Mouse (Mus musculus): ENCODE results near the gene Tcam1.
"Not testable (repeated sequence)": the region's sequence is repeated elsewhere in the genome, so short reads cannot be mapped to it uniquely, and the experiment has no call there.

Gene Tcam1

DNA sequence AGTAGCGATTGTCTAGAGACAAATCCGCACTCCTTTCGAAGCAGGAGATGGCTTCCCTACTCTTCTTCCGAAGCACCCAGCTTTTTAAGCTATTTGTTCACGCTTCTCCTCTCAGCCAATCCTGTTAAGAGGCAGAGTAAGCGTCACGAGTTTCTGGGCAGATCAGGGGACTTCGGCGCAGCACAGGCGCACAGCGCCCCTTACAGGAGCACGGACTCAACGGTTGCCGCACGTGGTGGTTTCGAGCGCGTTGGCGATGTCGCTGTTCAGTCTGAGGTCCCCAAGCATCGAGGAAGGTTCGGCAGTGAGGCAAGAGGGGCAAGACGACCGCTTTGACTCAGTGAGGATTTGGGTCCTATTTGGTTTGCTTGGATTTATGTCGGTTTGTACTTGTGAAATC, at the start of gene Tcam1:
Gene Tcam1, plus strand, starts transcription at position 219 of the 400 bp plus-strand sequence.
- peak; percentile 79 for ATAC-seq (ENCODE audit: low TSS enrichment)

DNA sequence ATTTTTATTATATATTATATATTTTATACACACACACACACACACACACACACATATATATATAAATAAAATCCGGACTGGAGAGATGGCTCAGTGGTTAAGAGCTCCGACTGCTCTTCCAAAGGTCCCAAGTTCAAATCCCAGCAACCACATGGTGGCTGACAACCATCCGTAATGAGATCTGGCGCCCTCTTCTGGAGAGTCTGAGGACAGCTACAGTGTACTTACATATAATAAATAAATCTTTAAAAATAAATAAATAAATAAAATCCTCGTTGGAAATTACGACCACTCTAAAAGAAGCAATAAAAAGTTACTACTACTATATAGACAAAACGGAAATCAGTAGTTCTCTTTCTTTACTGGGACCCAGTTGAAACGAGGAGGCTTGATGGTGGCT, 42.5 kb upstream of the Tcam1 start:
- ATAC-seq (ENCODE audit: low TSS enrichment) = not testable (repeated sequence)

DNA sequence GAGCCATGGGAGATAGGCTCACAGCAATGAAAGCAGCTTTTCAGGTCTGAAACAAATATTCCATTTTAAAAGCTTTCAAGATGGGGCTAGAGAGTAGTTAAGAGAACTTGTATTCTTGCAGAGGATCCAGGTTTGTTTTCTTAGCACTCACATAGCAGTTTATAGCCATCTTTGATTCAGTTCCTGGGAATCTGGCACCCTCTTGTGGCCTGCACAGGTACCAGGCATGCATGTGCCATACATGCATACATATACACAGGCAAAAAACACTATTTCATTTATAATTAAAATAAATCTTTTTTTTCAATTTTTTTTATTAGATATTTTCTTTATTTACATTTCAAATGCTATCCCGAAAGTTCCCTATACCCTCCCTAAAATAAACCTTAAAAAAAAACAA, 29.6 kb upstream of the Tcam1 start:
- no peak for ATAC-seq (ENCODE audit: low TSS enrichment)

DNA sequence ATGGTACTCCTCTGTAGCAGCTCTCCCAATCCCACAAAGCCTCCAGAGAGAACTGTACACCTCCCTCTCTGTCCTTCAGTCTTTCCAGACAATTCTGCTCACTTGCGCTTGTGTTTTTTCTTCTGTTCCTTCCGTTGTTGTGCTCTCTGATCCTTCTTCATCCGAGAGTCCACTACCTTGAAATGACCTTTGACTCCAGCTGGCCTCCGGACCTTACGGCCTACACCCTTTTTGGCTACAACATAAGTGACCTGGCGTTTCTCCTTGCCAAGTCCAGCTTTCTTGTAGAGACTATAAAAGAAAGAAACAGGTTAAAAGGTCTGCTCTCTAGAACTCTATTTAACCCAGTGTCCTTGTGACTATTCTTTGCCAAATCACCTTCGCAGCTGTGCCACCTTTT, 27.1 kb upstream of the Tcam1 start:
- ATAC-seq (ENCODE audit: low TSS enrichment) = no peak

DNA sequence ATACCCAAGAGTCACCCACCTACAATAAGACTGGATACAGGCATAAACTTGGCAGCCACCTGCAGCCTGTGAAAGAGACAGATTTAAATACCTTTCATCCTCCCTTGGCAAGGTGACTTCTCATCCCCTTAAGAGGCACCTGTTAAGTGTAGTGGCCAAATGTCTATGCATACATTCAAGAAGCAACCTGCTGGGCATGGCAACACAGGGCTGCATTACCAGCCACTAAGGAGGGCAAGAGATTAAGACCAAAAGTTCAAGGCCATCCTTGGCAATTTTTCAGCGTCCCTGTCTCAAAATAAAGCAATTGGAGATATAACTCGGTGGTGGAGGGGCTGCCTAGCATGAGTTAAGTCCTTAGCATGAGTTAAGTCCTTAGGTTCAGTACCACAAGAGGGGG, 21.7 kb upstream of the Tcam1 start:
- no peak for ATAC-seq (ENCODE audit: low TSS enrichment)

DNA sequence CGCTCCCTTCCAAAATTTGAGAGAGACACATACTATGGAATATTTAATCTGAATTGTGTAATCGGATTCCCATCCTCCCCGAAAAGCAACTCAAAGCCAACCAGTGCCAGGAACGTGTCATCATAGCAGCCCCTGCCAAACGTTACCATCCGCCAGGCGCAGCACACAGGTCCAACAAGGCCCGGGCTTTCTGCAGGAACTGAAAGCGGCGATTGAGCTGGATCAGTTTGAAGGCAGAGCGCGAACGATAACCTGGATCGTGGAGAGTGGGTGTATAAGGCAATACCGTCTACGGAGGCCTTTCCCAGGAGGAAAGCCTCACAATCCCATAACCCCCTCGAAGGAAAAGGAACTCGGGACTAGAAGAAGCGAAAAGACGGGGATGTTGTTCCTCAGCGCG, 21.3 kb upstream of the Tcam1 start:
- ATAC-seq (ENCODE audit: low TSS enrichment) = peak; percentile 0; the same call in 1 of the 2 replicates

DNA sequence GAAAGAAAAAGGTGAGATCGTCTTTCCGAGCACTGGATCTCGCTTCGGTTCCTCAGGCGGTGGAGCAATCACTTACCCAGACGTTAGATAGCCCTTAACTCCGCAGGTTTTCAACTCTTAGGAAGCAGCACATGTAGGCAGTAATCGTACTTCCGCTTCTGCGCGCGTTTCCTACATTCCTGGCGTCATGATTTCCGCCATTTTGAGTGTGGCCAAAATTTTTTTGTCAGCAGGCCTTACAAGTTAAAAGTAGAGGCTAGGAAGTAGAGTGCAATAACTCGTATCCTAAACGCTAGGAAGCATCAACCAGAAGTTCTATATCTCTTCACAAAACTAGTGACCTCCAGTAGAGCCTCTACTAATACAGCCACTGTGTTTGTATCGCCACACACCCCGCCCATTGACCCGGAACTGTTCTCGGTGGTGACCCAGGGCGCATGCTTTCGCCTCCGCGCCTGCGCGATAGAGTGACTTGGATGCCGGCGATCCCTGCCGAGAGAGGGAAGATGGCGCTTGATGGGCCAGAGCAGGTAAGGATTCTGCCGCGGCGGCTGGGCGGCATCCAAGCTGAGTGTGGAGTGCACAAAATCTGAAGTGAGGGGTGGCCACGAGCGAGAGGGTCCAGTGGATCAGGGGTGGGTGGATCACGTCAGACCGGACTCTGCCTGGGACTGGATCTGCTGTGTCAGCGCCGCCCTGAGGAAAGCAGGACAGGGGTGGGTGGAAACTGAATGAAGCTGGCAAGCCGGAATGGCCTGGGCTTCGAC, 20.6 kb upstream of the Tcam1 start, which contains the start of the genes Ftsj3 and Psmc5:
Gene Ftsj3, minus strand, starts transcription at position 395 of the 767 bp plus-strand sequence.
Gene Psmc5, plus strand, starts transcription at position 470 of the 767 bp plus-strand sequence.
- peak; percentile 91 for ATAC-seq (ENCODE audit: low TSS enrichment)

DNA sequence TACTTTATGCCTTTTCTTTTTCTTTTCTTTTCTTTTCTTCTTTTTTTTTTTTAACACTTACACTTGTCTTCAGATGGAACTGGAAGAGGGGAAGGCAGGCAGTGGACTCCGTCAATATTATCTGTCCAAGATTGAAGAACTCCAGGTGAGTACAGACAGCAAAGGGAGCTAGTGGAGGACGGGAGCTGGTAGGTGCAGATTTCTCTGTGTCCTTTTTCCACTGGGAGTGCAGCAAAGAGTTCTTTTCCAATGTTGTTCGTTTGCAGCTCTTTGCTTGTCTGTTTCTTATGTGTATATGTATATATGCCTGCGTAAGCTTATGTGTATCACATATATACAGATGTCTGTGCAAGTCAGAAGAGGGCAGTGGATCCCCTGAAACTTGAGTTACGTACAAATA, 19.7 kb upstream of the Tcam1 start:
- ATAC-seq (ENCODE audit: low TSS enrichment) = no peak

DNA sequence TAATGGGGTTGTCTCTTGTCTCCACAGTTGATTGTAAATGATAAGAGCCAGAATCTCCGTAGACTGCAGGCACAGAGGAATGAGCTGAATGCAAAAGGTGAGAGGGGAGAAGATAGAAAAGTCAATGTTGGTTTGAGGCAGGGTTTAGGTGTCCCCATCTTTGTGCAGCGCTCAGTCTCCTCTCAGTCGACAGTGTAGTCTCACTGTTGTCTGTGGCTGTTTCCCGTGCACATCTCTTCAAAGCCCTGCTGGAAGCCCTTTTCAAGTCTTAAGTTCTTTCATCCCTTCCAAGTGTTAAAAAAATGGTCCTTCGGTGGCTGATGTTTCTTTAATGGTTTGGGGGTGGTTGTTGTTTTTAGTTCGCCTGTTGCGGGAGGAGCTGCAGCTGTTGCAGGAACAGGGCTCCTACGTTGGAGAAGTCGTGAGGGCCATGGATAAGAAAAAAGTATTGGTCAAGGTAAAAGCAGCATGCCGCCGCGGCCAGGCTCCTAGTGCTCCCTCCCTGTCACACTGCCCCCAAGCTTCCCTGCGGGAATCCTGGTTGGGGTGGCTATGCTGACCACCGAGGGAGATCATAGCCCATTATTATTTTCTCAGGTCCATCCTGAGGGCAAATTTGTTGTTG, 15.5 kb upstream of the Tcam1 start:
- no peak for ATAC-seq (ENCODE audit: low TSS enrichment)

DNA sequence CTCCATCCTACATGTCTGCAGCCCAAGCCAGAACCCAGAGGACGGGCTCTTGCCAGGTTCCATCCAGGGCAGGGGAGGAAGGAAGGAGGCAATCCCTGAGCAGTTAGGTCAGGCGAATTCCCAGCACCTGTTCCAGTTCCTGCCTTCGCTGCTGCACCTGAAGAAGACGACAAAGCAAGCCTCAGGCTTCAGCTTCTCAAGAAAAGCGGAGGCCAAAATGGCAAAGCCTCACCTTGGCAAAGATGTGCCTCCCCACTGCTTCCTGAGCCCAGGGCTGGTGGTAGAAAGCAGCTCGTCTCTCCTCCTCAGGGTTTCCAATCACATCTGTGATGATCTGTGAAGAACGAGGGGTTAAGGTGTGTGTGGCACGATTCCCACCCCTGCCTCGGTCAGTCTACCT, 12.5 kb upstream of the Tcam1 start:
- ATAC-seq (ENCODE audit: low TSS enrichment) = no peak

DNA sequence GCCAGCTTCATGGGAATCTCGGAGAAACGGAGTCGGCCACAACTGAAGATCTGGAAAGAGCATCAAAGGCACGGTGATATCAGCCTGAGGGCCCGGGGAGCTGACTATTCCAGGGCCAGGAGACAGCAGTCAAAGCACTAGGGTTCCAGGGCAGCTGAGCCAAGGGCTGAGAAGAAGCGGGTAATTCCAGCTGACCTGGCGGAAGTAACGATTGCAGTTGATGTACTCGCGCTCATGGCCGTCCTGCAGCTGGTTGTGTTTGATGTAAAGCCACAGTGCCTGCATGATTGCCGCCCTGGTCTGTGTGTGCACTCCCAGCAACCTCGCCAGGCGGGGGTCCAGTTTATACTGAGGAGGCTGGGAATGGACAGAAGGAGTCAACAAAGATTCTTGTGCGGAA, 11.5 kb upstream of the Tcam1 start:
- no peak for ATAC-seq (ENCODE audit: low TSS enrichment)

DNA sequence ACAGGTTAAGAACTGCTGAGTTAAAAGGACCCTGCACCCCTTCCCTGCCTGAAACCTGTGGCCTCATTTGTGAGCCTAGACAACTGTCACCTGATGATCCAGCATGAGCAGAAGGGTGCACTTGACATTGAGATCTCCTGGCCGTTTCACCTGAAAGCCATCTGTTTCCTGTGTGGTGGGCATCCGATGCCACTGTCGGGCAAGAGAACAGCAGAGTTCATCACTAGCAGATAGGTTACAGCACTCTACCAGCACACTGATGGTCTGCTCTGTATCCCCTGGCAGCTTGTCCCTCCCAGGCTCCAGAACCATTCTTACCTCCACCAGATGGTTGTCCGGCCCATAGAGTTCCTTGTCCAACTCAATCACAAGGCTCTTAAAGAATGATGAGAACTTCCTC, 10.9 kb upstream of the Tcam1 start:
- ATAC-seq (ENCODE audit: low TSS enrichment) = no peak

DNA sequence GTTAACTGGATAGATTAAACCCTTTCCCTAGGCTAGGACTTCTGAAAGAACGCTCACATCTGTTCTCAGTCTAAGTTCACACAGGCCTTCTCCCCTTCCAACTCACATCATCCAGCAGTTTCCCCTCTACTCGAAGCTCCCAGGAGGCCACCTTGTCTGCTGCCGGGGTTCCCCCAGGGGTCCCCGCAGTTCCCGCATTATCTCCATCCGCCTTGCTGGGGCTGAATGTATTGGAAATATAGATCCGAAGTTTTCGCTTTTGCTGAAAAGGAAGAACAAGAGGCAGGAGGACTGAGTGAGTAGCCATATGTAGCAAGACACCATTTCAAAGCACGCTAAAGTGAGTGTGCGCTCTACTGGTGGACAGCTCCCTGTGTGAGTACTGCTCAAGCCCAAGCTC, 10.0 kb upstream of the Tcam1 start:
- ATAC-seq (ENCODE audit: low TSS enrichment) = no peak

DNA sequence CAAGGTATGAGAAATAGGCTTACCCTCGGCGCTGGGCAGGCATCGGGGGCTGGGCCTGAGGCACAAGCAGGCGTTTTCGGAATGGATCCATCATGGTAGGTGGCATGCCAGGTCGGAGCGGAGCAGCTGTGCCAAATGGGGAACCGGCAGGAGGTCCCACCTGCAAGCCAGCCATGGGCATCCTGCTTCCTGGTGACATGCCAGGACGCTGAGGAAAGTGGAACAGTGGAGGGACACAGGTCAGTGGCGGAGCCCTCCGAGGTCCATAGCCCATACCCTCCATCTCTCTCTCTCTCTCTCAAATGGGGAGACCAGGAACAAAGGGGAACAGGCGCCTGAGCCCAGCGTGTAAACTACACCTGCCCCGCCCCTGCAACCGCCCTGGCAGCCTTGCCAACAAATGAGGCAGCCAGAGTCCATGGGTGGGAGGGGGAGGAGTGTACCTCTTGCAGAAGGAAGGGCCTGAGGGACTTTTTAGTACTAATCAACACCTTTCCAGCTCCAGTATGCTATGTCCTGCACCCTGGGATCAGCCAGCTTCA, 9.1 kb upstream of the Tcam1 start:
- no peak for ATAC-seq (ENCODE audit: low TSS enrichment)

DNA sequence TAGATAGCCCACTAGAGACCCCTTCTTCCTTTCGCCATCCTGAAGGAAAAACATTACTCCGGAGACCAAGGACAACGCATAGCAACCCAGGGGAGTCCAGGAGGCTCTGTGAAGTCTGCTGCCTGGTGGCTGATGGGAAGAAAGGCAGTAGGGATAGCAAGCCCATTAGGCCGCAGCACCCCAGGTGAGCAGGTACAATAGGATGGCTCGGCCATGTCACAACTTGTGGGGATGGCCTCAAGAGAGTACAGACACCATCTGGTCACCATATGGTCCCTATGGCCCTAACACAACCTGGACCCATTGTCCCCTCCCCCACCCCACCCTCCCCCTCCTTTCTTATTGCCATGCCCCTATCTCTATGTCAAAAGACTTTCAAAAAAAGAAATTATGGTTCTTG, 8.6 kb upstream of the Tcam1 start:
- ATAC-seq (ENCODE audit: low TSS enrichment) = no peak

DNA sequence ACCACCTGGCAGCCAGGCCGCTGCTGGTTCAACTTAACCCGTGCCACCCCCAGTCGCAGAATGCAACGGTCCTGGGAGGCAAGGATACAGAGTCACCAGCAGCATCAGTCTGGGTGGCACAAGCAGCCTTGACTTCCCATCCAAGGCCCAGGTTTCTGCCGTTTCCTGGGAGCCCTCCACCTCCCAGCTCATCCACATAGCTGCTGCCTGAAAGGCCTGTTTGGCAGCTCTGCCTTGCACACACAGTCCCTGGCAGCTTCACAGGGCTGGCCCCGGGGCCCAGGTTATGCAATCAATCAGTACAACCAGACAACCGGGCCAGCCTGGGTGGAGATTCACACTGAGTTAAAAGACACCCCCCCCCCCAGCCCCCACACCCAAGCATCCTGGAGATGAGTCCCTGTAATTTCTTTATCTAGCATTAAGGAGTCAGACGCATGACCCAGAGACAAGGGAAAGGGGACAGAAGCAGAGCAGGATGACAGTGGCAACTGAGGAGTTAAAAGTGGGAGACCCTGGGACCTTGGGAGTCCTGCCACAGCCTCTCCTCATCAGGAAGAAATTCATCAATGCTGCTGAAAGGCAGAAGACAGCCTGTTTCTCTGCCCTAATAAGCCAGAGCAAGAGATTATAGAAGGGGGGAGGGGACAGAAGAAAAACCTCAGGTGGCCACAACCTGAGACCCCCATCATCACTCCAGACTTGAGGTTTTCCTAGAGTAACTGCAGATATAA, 8.0 kb upstream of the Tcam1 start:
- ATAC-seq (ENCODE audit: low TSS enrichment) = peak; percentile 26; the same call in 1 of the 2 replicates

DNA sequence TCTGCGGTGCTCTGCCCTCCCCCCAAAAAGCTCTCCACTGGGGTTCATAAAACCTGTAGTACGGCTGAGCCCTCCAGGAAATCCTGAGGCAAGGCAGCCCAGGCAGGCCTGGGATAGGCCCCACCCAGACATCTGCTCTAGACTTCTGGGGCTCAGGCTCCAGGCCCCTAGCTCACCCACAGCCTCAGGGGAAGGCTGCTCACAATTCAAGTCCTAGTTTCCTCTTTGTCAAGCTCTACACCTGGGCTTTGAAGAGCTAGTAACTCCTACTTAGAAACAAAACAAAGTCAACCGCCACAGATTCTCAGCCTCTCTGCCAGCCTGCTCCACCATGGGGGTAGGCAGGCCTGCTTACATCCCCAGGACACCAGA, 7.4 kb upstream of the Tcam1 start:
- no peak for ATAC-seq (ENCODE audit: low TSS enrichment)

DNA sequence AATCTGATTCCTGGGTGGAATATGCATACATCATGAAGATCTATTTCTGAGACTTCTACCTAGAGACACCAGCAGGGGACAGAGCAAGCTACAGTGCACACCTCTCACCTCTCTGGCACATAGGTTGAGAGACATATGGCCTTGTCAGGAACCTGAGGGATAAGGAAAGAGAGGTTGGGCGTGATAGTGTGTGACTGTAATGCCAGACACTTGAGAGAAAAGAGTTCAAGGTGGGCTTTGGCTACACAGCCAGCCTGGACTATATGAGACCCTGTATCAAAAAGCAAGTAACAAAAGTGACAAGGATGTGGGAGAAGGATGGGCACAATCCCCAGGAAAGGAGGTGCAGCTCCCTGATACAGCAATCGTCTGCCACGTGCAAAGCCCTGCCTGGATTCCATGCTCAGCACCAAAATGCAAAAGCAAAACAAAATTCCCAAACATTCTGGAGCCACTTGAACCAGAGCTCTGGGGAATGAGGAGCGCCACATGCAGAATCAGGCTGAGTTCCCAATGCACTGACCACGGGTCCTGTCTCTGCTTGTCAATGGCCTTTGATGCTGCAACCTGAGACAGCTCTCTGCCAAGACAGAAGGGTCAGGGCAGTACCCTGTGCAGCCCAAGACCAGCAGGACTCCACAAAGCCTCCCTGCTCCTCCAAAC, 5.2 kb upstream of the Tcam1 start:
- ATAC-seq (ENCODE audit: low TSS enrichment) = no peak

DNA sequence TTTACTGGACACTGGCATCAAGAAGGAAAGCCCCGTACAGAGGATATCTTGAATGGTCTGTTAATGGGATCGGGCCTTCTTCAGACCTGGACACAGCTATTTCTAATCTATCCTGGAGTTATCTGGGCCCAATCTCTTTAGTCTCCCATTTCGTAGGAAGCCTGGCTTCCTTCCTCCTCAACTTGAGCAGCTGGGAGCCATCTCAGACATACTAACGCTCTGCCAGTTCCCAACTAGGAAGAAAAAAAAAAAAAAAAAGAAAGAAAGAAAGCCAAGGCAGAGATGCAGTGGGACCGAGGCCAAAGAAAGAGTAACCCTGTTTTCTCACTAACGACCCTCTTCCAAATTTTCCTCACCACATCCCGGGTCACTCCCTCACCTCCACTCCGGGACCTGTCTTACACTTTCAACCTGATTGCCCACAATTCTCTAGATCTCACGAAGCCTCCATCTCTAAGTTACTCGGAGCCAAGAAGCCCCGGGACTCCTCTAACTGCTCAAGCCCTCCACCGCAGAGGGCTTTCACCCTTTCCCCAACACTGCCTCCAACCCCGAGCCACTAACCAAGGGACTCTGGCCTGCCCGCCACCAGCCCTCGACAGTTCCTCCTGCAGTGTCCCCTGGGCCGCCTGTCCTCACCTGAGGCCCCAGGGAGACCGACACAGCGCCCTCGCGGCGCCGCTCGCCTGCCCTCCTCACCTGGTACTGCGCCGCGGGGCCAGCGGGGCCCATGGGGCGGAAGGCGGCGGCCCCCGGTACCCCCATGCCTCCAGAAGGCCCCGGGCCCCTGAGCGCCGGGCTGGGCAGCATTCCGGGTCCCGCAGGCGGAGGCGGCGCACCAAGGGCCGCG, 4.5 kb upstream of the Tcam1 start:
- ATAC-seq (ENCODE audit: low TSS enrichment) = peak; percentile 7; the same call in 1 of the 2 replicates

DNA sequence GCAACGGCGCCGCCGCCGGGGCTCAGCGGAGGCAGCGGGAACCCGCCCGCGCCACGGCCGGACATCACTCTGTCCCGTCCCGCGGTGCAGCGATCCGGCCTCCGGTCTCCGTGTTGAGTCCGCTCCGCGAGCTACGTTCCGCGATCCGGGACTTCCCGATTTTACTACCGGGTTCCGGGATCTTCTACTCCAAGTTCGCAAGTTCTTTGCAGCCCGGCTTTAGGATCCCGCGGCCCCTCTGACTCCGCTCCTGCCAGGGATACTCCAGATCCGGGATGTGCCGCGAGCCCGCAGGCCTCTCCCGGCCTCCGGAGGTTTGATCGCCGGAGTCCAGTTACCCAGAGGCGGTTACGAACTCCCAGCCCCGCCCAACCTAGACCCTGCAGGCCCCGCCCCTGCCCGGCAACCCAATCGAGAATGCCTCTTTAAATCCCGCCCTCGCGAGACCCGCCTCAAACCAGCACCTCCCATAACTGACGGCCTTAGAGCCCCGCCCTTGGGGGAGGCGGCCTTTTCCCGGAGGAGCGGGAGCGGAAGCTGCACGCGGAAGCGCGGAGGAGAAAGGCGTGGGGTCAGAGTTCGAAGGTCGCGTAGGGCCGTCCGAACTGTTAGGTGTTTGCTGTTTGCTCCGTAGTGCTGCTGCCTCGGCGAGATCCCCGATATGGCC, 3.7 kb upstream of the Tcam1 start, which contains the start of gene Smarcd2:
Gene Smarcd2, minus strand, starts transcription at position 329 of the 667 bp plus-strand sequence.
- peak; percentile 79 for ATAC-seq (ENCODE audit: low TSS enrichment)

Data from frontal cortex, adult (tissue).